Mouse (Mus musculus) cortical plate, adult 2 months (tissue): ENCODE data around the gene Atg10.

Experiments used
- CTCF ChIP-seq: fragments of 200-500 bp; IDR thresholded peaks from 2 replicates; pipeline ENCODE4 v1.5.1; 2011; ENCODE audit warnings: mild to moderate bottlenecking, control low read depth, low read length; ENCODE audit not compliant: insufficient read depth; ENCODE audit errors: extremely low read depth
- POLR2A ChIP-seq: fragments of 200-500 bp; IDR thresholded peaks from 2 replicates; pipeline ENCODE4 v1.6.1; 2011; ENCODE audit warnings: mild to moderate bottlenecking, low read length, control low read depth; ENCODE audit not compliant: insufficient read depth; ENCODE audit errors: extremely low read depth

GRCm38 (mm10) chr13:91162452-91162851, 61.3 kb downstream of the Atg10 start:
- TF ChIP-seq POLR2A (no peak), CTCF (no peak)
